Mouse (Mus musculus) limb, embryonic 11.5 days (tissue): Measurements from ENCODE around the gene Nol9. TPM values are rescaled to one million over a fixed set of nuclear protein-coding genes. Genes with fewer than 3 reads are reported as not detected.

Experiments used
- ATAC-seq: fragments of 200-750 bp; cut with Nextera tagmentation; 2 replicates; pipeline ENCODE4 v1.8.0; 2017; ENCODE audit warnings: low read depth; ENCODE audit not compliant: insufficient number of reproducible peaks, low FRiP score, low TSS enrichment
- DNase-seq: peaks from one replicate; pipeline ENCODE4 v3.0.0-alpha.2; 2015; ENCODE audit warnings: low spot score
- H3K27ac ChIP-seq: fragments of 300-500 bp; sonication (generic); replicated peaks from 2 replicates; pipeline ENCODE4 v1.5.1; 2014; ENCODE audit warnings: low read depth, mild to moderate bottlenecking, low read length
- H3K27me3 ChIP-seq: fragments of 300-500 bp; sonication (generic); 2 replicates; pipeline ENCODE4 v1.6.1; 2014; ENCODE audit warnings: mild to moderate bottlenecking, low read length, mixed read lengths; ENCODE audit not compliant: control insufficient read depth, insufficient read depth
- H3K36me3 ChIP-seq: fragments of 300-500 bp; sonication (generic); 2 replicates; pipeline ENCODE4 v1.6.1; 2014; ENCODE audit warnings: mild to moderate bottlenecking, low read length, moderate library complexity, mixed read lengths; ENCODE audit not compliant: control insufficient read depth, insufficient read depth
- H3K4me1 ChIP-seq: fragments of 300-500 bp; sonication (generic); 2 replicates; pipeline ENCODE4 v1.6.1; 2014; ENCODE audit warnings: low read length, mixed read lengths; ENCODE audit not compliant: control insufficient read depth, insufficient read depth
- H3K4me2 ChIP-seq: fragments of 300-500 bp; sonication (generic); 2 replicates; pipeline ENCODE4 v1.6.1; 2014; ENCODE audit warnings: low read depth, mild to moderate bottlenecking, moderate library complexity; ENCODE audit not compliant: severe bottlenecking
- H3K4me3 ChIP-seq: fragments of 300-500 bp; sonication (generic); 2 replicates; pipeline ENCODE4 v1.5.1; 2014; ENCODE audit warnings: low read depth, low read length
- H3K9ac ChIP-seq: fragments of 300-500 bp; sonication (generic); 2 replicates; pipeline ENCODE4 v1.6.1; 2014; ENCODE audit warnings: mild to moderate bottlenecking, low read length
- H3K9me3 ChIP-seq: fragments of 300-500 bp; sonication (generic); 2 replicates; pipeline ENCODE4 v1.6.1; 2016; ENCODE audit warnings: low read length; ENCODE audit not compliant: control insufficient read depth
- WGBS: fragments of 180-500 bp; shearing (Covaris S2); extraction: QIAGEN DNeasy Blood & Tissue Kit; methylation state at CpG from one replicate; pipeline ENCODE4 v1.1.7; 2014; 5-methylcytosine and 5-hydroxymethylcytosine counted together
- polyA plus RNA-seq: library from polyadenylated mRNA; unstranded; fragments of >200 nt; fragmentation: Nextera tagmentation; extraction: Ambion mirVana; gene quantifications from 2 replicates; pipeline ENCODE4 v1.2.1, GENCODE M21; 2014

Nol9 gene
- polyA plus RNA-seq, 1 experiment from 2014 or later: 38.1 TPM

GRCm38 (mm10) chr4:152043171-152043570 is 4.0 kb downstream of the Nol9 start:
- H3K4me2 ChIP-seq: no peak overlapping the region
- H3K27me3 ChIP-seq: no peaks in the 10 kb centered on the region
- no peak overlapping the region for H3K4me3 ChIP-seq
- WGBS: 91% methylated on average over 3 of the region's 3 CpGs
- peaks cover 39% of the 10 kb centered on the region for H3K36me3 ChIP-seq
- DNase-seq (no peak), ATAC-seq (no peak)
- H3K9me3 ChIP-seq: no peaks in the 10 kb centered on the region
- no peak overlapping the region for H3K9ac ChIP-seq
- H3K4me1 ChIP-seq: peaks cover 7% of the 10 kb centered on the region
- no peak overlapping the region for H3K27ac ChIP-seq

DNA sequence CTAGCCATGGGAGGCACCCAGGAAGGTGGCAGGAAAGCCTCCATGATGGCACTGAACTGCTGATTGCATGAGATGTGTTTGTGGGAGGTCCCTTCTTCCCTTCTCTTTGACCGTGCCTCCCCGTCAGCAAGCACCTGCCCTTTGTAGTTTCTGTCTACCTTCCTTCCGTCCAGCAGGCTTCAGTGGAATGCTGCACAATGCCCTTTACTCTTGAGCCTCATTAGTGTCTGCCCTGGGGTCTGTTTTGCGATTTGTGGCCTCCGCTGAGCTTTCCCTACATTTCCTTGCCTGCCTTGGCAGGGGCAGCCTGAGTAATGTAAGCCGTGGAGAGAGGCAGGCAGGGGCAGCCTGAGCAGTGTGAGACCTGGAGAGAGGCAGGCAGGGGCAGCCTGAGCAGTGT is 5.5 kb downstream of the Nol9 start:
- 68% methylated on average over 6 of the region's 6 CpGs for WGBS
- peaks cover 40% of the 10 kb centered on the region for H3K36me3 ChIP-seq
- no peak for ATAC-seq

GRCm38 (mm10) chr4:152062390-152063110 is 23.4 kb downstream of the Nol9 start:
- 76% methylated on average over 9 of the region's 9 CpGs for WGBS
- ATAC-seq (no peak), DNase-seq (no peak)
- Histone ChIP-seq H3K4me3 (no peak overlapping the region), H3K4me2 (no peak overlapping the region), H3K4me1 (no peaks in the 10 kb centered on the region), H3K9ac (no peak overlapping the region), H3K36me3 (peaks cover 15% of the 10 kb centered on the region), H3K9me3 (no peaks in the 10 kb centered on the region), H3K27ac (no peak overlapping the region), H3K27me3 (no peaks in the 10 kb centered on the region)

More for the DNA sequence above, 5.5 kb downstream of the Nol9 start:
- Histone ChIP-seq H3K4me1 (peaks cover 7% of the 10 kb centered on the region), H3K9ac (no peak overlapping the region), H3K4me2 (no peak overlapping the region), H3K9me3 (no peaks in the 10 kb centered on the region), H3K27me3 (no peaks in the 10 kb centered on the region), H3K27ac (no peak overlapping the region), H3K4me3 (no peak overlapping the region)
- DNase-seq: no peak

GRCm38 (mm10) chr4:152067280-152067679 is 28.2 kb downstream of the Nol9 start:
- Histone ChIP-seq H3K9me3 (no peaks in the 10 kb centered on the region), H3K4me2 (no peak overlapping the region), H3K4me1 (no peaks in the 10 kb centered on the region), H3K9ac (no peak overlapping the region), H3K27me3 (no peaks in the 10 kb centered on the region), H3K4me3 (no peak overlapping the region), H3K27ac (no peak overlapping the region), H3K36me3 (no peaks in the 10 kb centered on the region)
- ATAC-seq (no peak), DNase-seq (no peak)

DNA sequence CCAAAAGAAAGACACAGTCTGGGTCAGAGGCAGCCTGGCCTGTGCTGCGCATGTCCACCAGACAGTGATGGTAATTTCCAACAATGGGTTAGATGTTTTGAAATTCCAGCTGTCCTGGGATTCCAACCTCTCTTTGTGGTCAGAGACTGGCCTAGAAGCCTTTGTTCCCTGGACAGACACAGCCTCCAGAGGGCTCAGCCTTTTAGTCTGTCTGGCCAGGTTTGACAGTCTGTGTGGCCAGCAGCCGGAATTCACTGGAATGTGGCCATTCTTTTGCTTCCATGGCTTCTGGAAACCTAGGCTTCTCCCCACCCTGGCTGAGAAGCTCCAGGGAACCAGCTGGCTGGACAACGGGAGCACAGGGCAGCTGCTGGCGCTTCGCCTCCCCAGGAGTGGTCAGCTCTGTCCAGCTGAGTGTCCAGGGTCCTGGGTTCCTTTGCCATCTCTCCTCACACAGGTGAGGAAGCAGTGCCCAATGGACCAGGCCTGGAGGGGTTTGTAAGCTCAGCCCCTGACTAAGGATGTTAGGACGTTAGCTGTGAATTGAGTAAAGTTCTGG is 29.1 kb downstream of the Nol9 start:
- no peaks in the 10 kb centered on the region for H3K4me1 ChIP-seq
- no peak for ATAC-seq
- WGBS: 77% methylated on average over 6 of the region's 6 CpGs

DNA sequence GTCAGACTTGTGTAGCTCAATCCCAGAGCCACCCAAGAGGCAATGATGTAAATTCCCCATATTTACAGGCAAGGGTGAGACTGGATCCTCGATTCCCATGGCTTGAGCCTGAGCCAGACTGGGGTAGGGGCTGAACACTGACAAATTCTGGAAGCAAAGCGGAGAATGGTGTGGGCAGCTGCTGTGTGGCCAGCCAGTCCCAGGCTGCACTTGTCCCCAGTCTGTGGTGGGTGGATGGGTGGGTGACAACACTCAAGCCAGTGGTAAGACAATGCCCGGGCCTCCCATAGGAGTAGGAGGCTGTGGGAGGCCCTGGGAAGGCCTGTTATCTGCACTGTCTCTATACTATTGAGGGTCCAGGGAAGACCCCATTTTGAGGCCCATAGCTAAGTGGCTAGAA is 30.1 kb downstream of the Nol9 start:
- H3K9ac ChIP-seq: no peak overlapping the region
- no peaks in the 10 kb centered on the region for H3K9me3 ChIP-seq
- WGBS: 87% methylated on average over 3 of the region's 3 CpGs
- H3K27ac ChIP-seq: no peak overlapping the region
- no peaks in the 10 kb centered on the region for H3K36me3 ChIP-seq
- H3K4me2 ChIP-seq: no peak overlapping the region
- no peaks in the 10 kb centered on the region for H3K27me3 ChIP-seq
- H3K4me1 ChIP-seq: 0 out of 2 replicates have a peak, but pooled peaks cover 6% of the 10 kb centered on the region
- DNase-seq (no peak), ATAC-seq (no peak)
- H3K4me3 ChIP-seq: no peak overlapping the region

More for the DNA sequence above, 29.1 kb downstream of the Nol9 start:
- no peaks in the 10 kb centered on the region for H3K36me3 ChIP-seq
- H3K9ac ChIP-seq: no peak overlapping the region
- no peaks in the 10 kb centered on the region for H3K27me3 ChIP-seq
- DNase-seq: no peak
- no peaks in the 10 kb centered on the region for H3K9me3 ChIP-seq
- H3K4me2 ChIP-seq: no peak overlapping the region
- no peak overlapping the region for H3K27ac ChIP-seq
- no peak overlapping the region for H3K4me3 ChIP-seq

GRCm38 (mm10) chr4:152070494-152071396 is 31.6 kb downstream of the Nol9 start:
- DNase-seq (no peak), ATAC-seq (no peak)
- H3K27me3 ChIP-seq: no peaks in the 10 kb centered on the region
- H3K4me1 ChIP-seq: 0 out of 2 replicates have a peak, but pooled peaks cover 6% of the 10 kb centered on the region
- no peaks in the 10 kb centered on the region for H3K9me3 ChIP-seq
- no peak overlapping the region for H3K27ac ChIP-seq
- no peak overlapping the region for H3K4me2 ChIP-seq
- WGBS: 70% methylated on average over 11 of the region's 11 CpGs
- H3K9ac ChIP-seq: no peak overlapping the region
- H3K36me3 ChIP-seq: no peaks in the 10 kb centered on the region
- H3K4me3 ChIP-seq: no peak overlapping the region

DNA sequence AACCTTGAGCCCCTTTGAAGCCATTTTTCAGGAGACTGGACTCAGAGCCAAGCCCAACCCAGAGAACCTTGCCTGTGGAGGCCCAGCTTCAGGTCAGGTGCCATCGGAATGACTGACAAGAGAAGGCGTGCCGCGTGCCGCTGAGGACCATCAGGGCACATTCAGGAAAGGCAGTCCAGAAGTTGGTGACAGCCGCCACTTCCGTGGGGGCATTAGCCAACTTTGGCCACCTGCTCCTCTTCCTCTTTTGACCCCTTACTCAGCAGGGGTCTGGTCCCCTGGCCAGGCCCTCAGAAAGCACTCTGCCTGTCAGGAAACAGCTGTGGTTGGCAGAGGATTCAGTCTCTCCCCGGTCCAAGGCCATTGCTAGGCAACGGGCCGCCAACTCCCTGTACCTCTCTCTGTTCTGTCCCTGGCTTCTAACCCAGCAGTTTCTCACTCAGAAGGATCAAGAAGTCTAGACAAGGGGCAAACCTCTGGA is 33.0 kb downstream of the Nol9 start, which contains the start of gene Plekhg5:
Plekhg5 (plus strand) TSS at position 378 of the 481 bp plus-strand sequence.
- no peak within 1 kb of the TSS for H3K4me3 ChIP-seq
- H3K36me3 ChIP-seq: no peaks in the 10 kb centered on the region
- ATAC-seq: no peak
- H3K9ac ChIP-seq: no peak within 1 kb of the TSS
- 0 out of 2 replicates have a peak, but pooled peaks cover 9% of the 10 kb centered on the region for H3K4me1 ChIP-seq
- H3K27me3 ChIP-seq: no peaks in the 10 kb centered on the region
- H3K27ac ChIP-seq: no peak within 1 kb of the TSS
- H3K4me2 ChIP-seq: no peak within 1 kb of the TSS
- 75% methylated on average over 10 of the region's 10 CpGs for WGBS
- no peak for DNase-seq
- H3K9me3 ChIP-seq: no peaks in the 10 kb centered on the region
